Mouse (Mus musculus) embryonic fibroblast, embryonic 13.5 days (primary cell): ENCODE data around the gene Cnot2.

ENCODE experiments used
- CTCF ChIP-seq: IDR thresholded peaks from 2 replicates; pipeline ENCODE4 v1.5.1; 2011; ENCODE audit warnings: mild to moderate bottlenecking, control low read depth, low read length, moderate library complexity, borderline replicate concordance; ENCODE audit not compliant: insufficient read depth
- POLR2A ChIP-seq: IDR thresholded peaks from 2 replicates; pipeline ENCODE4 v1.6.1; 2011; ENCODE audit warnings: low read depth, mild to moderate bottlenecking, control low read depth, low read length, moderate library complexity

GRCm38 (mm10) chr10:116579478-116579877 is 1.8 kb downstream of the Cnot2 start:
- TF ChIP-seq CTCF (no peak), POLR2A (no peak)
